Mouse (Mus musculus) limb, embryonic 15.5 days (tissue): ENCODE results near the gene 1500009C09Rik. TPM values are rescaled to one million over a fixed set of nuclear protein-coding genes. Genes with fewer than 3 reads are reported as not detected.
A peak's percentile ranks its signal among the peaks of the same experiment; 100 is the strongest.

Source experiments
- ATAC-seq: fragments of 200-750 bp; cut with Nextera tagmentation; 2 replicates; pipeline ENCODE4 v1.8.0; 2017; ENCODE audit warnings: low read depth, moderate TSS enrichment; ENCODE audit not compliant: insufficient number of reproducible peaks, low FRiP score, low TSS enrichment
- H3K27ac ChIP-seq: fragments of 300-500 bp; sonication (generic); 2 replicates; pipeline ENCODE4 v1.5.1; 2015; ENCODE audit warnings: moderate library complexity, mild to moderate bottlenecking, inconsistent platforms
- H3K27me3 ChIP-seq: fragments of 300-500 bp; sonication (generic); 2 replicates; pipeline ENCODE4 v1.6.1; 2015; ENCODE audit warnings: inconsistent platforms
- H3K36me3 ChIP-seq: fragments of 300-500 bp; sonication (generic); 2 replicates; pipeline ENCODE4 v1.6.1; 2015; ENCODE audit warnings: inconsistent platforms
- H3K4me1 ChIP-seq: fragments of 300-500 bp; sonication (generic); 2 replicates; pipeline ENCODE4 v1.6.1; 2015; ENCODE audit warnings: inconsistent platforms
- H3K4me2 ChIP-seq: fragments of 300-500 bp; sonication (generic); 2 replicates; pipeline ENCODE4 v1.6.1; 2015; ENCODE audit warnings: mild to moderate bottlenecking, inconsistent platforms
- H3K4me3 ChIP-seq: fragments of 300-500 bp; sonication (generic); 2 replicates; pipeline ENCODE4 v1.5.1; 2015; ENCODE audit warnings: mild to moderate bottlenecking, inconsistent platforms
- H3K9ac ChIP-seq: fragments of 300-500 bp; sonication (generic); 2 replicates; pipeline ENCODE4 v1.6.1; 2015; ENCODE audit warnings: inconsistent platforms
- H3K9me3 ChIP-seq: fragments of 300-500 bp; sonication (generic); 2 replicates; pipeline ENCODE4 v1.6.1; 2016; ENCODE audit warnings: inconsistent platforms
- WGBS: fragments of 180-500 bp; shearing (Covaris S2); methylation state at CpG from one replicate; pipeline ENCODE4 v1.1.7; 2015; 5-methylcytosine and 5-hydroxymethylcytosine counted together
- polyA plus RNA-seq: library from polyadenylated mRNA; unstranded; fragments of >200 nt; fragmentation: Nextera tagmentation; extraction: Ambion mirVana; gene quantifications from 2 replicates; pipeline ENCODE4 v1.2.1, GENCODE M21; 2015

1500009C09Rik gene
- polyA plus RNA-seq, 1 experiment from 2014 or later = not detected

- no peak for ATAC-seq
Observed at GRCm38 (mm10) chr15:82271201-82271600, 19.0 kb downstream of the 1500009C09Rik start.

GRCm38 (mm10) chr15:82272295-82272694, 20.1 kb downstream of the 1500009C09Rik start:
- Histone ChIP-seq H3K27ac (no peak overlapping the region), H3K4me2 (no peak overlapping the region), H3K27me3 (peaks cover 45% of the 10 kb centered on the region), H3K9me3 (no peaks in the 10 kb centered on the region), H3K4me3 (no peak overlapping the region), H3K36me3 (no peaks in the 10 kb centered on the region), H3K4me1 (peaks cover 21% of the 10 kb centered on the region), H3K9ac (no peak overlapping the region)
- WGBS = 83% methylated on average over 6 of the region's 6 CpGs
- ATAC-seq = no peak

More at GRCm38 (mm10) chr15:82271201-82271600, 19.0 kb downstream of the 1500009C09Rik start:
- no peaks in the 10 kb centered on the region for H3K9me3 ChIP-seq
- peaks cover 18% of the 10 kb centered on the region for H3K4me1 ChIP-seq
- H3K27me3 ChIP-seq = peaks cover 45% of the 10 kb centered on the region
- WGBS = 5% methylated on average over 5 of the region's 5 CpGs
- no peak overlapping the region for H3K9ac ChIP-seq
- no peak overlapping the region for H3K4me2 ChIP-seq
- H3K27ac ChIP-seq = no peak overlapping the region
- H3K4me3 ChIP-seq = no peak overlapping the region
- H3K36me3 ChIP-seq = no peaks in the 10 kb centered on the region

- Histone ChIP-seq H3K36me3 (no peaks in the 10 kb centered on the region), H3K27ac (no peak within 1 kb of the TSS), H3K9ac (peak within 1 kb of the TSS; percentile 61), H3K4me1 (peaks cover 21% of the 10 kb centered on the region), H3K4me2 (peak within 1 kb of the TSS; percentile 99), H3K4me3 (peak within 1 kb of the TSS; percentile 58), H3K9me3 (no peaks in the 10 kb centered on the region), H3K27me3 (peaks cover 45% of the 10 kb centered on the region)
- ATAC-seq = no peak
- WGBS = 23% methylated on average over 6 of the region's 6 CpGs
Observed at GRCm38 (mm10) chr15:82274593-82274926, 22.4 kb downstream of the 1500009C09Rik start, which contains the start of gene Sept3. TSS of gene Sept3 (plus strand) at chr15:82274893.

GRCm38 (mm10) chr15:82274927-82275901, 23.0 kb downstream of the 1500009C09Rik start:
- H3K9me3 ChIP-seq = no peaks in the 10 kb centered on the region
- H3K4me2 ChIP-seq = peak overlapping the region; percentile 99
- ATAC-seq = 0 out of 2 replicates have a peak, but pooled peaks have one; percentile 20
- WGBS = under 1% methylated on average over 75 of the region's 86 CpGs
- H3K27ac ChIP-seq = no peak overlapping the region
- peaks cover 45% of the 10 kb centered on the region for H3K27me3 ChIP-seq
- H3K9ac ChIP-seq = peak overlapping the region; percentile 61
- H3K4me1 ChIP-seq = peaks cover 21% of the 10 kb centered on the region
- H3K4me3 ChIP-seq = peak overlapping the region; percentile 58
- H3K36me3 ChIP-seq = no peaks in the 10 kb centered on the region

- Histone ChIP-seq H3K36me3 (no peaks in the 10 kb centered on the region), H3K9me3 (no peaks in the 10 kb centered on the region), H3K4me1 (peaks cover 21% of the 10 kb centered on the region), H3K4me2 (no peak overlapping the region), H3K27me3 (peaks cover 29% of the 10 kb centered on the region), H3K4me3 (no peak overlapping the region), H3K9ac (no peak overlapping the region), H3K27ac (no peak overlapping the region)
- no peak for ATAC-seq
- 74% methylated on average over 5 of the region's 5 CpGs for WGBS
Observed at GRCm38 (mm10) chr15:82277591-82277990, 25.4 kb downstream of the 1500009C09Rik start.

GRCm38 (mm10) chr15:82280638-82281037, 28.4 kb downstream of the 1500009C09Rik start:
- Histone ChIP-seq H3K27ac (no peak overlapping the region), H3K9me3 (no peaks in the 10 kb centered on the region), H3K27me3 (peaks cover under 1% of the 10 kb centered on the region), H3K36me3 (peaks cover 3% of the 10 kb centered on the region; the same call in 1 of the 2 replicates), H3K4me2 (no peak overlapping the region), H3K4me3 (no peak overlapping the region), H3K9ac (no peak overlapping the region), H3K4me1 (peaks cover 9% of the 10 kb centered on the region)
- 68% methylated on average over 4 of the region's 4 CpGs for WGBS
- ATAC-seq = no peak

GRCm38 (mm10) chr15:82286157-82286556, 34.0 kb downstream of the 1500009C09Rik start:
- Histone ChIP-seq H3K27me3 (no peaks in the 10 kb centered on the region), H3K4me2 (no peak overlapping the region), H3K9ac (no peak overlapping the region), H3K27ac (no peak overlapping the region), H3K4me1 (no peaks in the 10 kb centered on the region), H3K36me3 (peaks cover 12% of the 10 kb centered on the region; the same call in 1 of the 2 replicates), H3K4me3 (no peak overlapping the region), H3K9me3 (no peaks in the 10 kb centered on the region)
- ATAC-seq = no peak
- WGBS = 61% methylated on average over 12 of the region's 12 CpGs

- 84% methylated on average over 7 of the region's 7 CpGs for WGBS
- Histone ChIP-seq H3K27ac (no peak overlapping the region), H3K9me3 (no peaks in the 10 kb centered on the region), H3K9ac (no peak overlapping the region), H3K27me3 (no peaks in the 10 kb centered on the region), H3K4me1 (peaks cover 8% of the 10 kb centered on the region), H3K36me3 (peaks cover 10% of the 10 kb centered on the region; the same call in 1 of the 2 replicates), H3K4me2 (no peak overlapping the region), H3K4me3 (no peak overlapping the region)
- ATAC-seq = no peak
Observed at GRCm38 (mm10) chr15:82290252-82290651, 38.1 kb downstream of the 1500009C09Rik start.

- no peak overlapping the region for H3K27ac ChIP-seq
- ATAC-seq = no peak
- peak overlapping the region; percentile 31 for H3K4me2 ChIP-seq
- H3K4me1 ChIP-seq = peaks cover 8% of the 10 kb centered on the region
- no peak overlapping the region for H3K4me3 ChIP-seq
- 25% methylated on average over 5 of the region's 5 CpGs for WGBS
- no peaks in the 10 kb centered on the region for H3K9me3 ChIP-seq
- 0 out of 2 replicates have a peak, but pooled peaks cover 5% of the 10 kb centered on the region for H3K36me3 ChIP-seq
- no peak overlapping the region for H3K9ac ChIP-seq
- no peaks in the 10 kb centered on the region for H3K27me3 ChIP-seq
Observed at GRCm38 (mm10) chr15:82292851-82293250, 40.7 kb downstream of the 1500009C09Rik start.

- Histone ChIP-seq H3K27me3 (no peaks in the 10 kb centered on the region), H3K36me3 (0 out of 2 replicates have a peak, but pooled peaks cover 5% of the 10 kb centered on the region), H3K4me3 (no peak overlapping the region), H3K4me2 (peak overlapping the region; percentile 31), H3K9ac (no peak overlapping the region), H3K27ac (no peak overlapping the region), H3K4me1 (peaks cover 8% of the 10 kb centered on the region), H3K9me3 (no peaks in the 10 kb centered on the region)
- ATAC-seq = no peak
- WGBS = 19% methylated on average over 7 of the region's 7 CpGs
Observed at GRCm38 (mm10) chr15:82293271-82293711, 41.1 kb downstream of the 1500009C09Rik start.

GRCm38 (mm10) chr15:82294059-82294458, 41.9 kb downstream of the 1500009C09Rik start:
- Histone ChIP-seq H3K36me3 (0 out of 2 replicates have a peak, but pooled peaks cover 5% of the 10 kb centered on the region), H3K4me3 (no peak overlapping the region), H3K27ac (no peak overlapping the region), H3K4me2 (no peak overlapping the region), H3K27me3 (no peaks in the 10 kb centered on the region), H3K4me1 (peaks cover 11% of the 10 kb centered on the region), H3K9ac (no peak overlapping the region), H3K9me3 (no peaks in the 10 kb centered on the region)
- ATAC-seq = no peak
- WGBS = 37% methylated on average over 8 of the region's 8 CpGs
